Mouse (Mus musculus) midbrain, embryonic 16.5 days (tissue): ENCODE data around the gene Gm42420. TPM values are rescaled to one million over a fixed set of nuclear protein-coding genes. Genes with fewer than 3 reads are reported as not detected.

Source experiments
- ATAC-seq: fragments of 200-750 bp; cut with Nextera tagmentation; 2 replicates; pipeline ENCODE4 v1.8.0; 2017; ENCODE audit warnings: moderate TSS enrichment
- H3K27ac ChIP-seq: fragments of 300-500 bp; sonication (generic); 2 replicates; pipeline ENCODE4 v1.5.1; 2014; ENCODE audit warnings: mild to moderate bottlenecking, low read length, mixed read lengths
- H3K27me3 ChIP-seq: fragments of 300-500 bp; sonication (generic); 2 replicates; pipeline ENCODE4 v1.6.1; 2014; ENCODE audit warnings: low read depth, low read length, mixed read lengths; ENCODE audit not compliant: control insufficient read depth, insufficient read depth
- H3K36me3 ChIP-seq: fragments of 300-500 bp; sonication (generic); 2 replicates; pipeline ENCODE4 v1.6.1; 2014; ENCODE audit warnings: mild to moderate bottlenecking, low read length, moderate library complexity, mixed read lengths; ENCODE audit not compliant: control insufficient read depth, insufficient read depth
- H3K4me1 ChIP-seq: fragments of 300-500 bp; sonication (generic); 2 replicates; pipeline ENCODE4 v1.6.1; 2014; ENCODE audit warnings: mild to moderate bottlenecking, low read length, mixed read lengths; ENCODE audit not compliant: control insufficient read depth, insufficient read depth
- H3K4me2 ChIP-seq: fragments of 300-500 bp; sonication (generic); 2 replicates; pipeline ENCODE4 v1.6.1; 2014; ENCODE audit warnings: mild to moderate bottlenecking, low read length, mixed read lengths
- H3K4me3 ChIP-seq: fragments of 300-500 bp; sonication (generic); 2 replicates; pipeline ENCODE4 v1.5.1; 2014; ENCODE audit warnings: low read depth, mild to moderate bottlenecking, low read length, moderate library complexity, mixed read lengths
- H3K9ac ChIP-seq: fragments of 300-500 bp; sonication (generic); 2 replicates; pipeline ENCODE4 v1.6.1; 2014; ENCODE audit warnings: low read depth, low read length, mixed read lengths
- H3K9me3 ChIP-seq: fragments of 300-500 bp; sonication (generic); replicated peaks from 2 replicates; pipeline ENCODE4 v1.6.1; 2014; ENCODE audit warnings: mild to moderate bottlenecking, low read length, mixed read lengths; ENCODE audit not compliant: control insufficient read depth, poor library complexity, severe bottlenecking
- WGBS: fragments of 180-500 bp; shearing (Covaris S2); extraction: QIAGEN DNeasy Blood & Tissue Kit; methylation state at CpG from one replicate; pipeline ENCODE4 v1.1.7; 2014; 5-methylcytosine and 5-hydroxymethylcytosine counted together
- polyA plus RNA-seq: library from polyadenylated mRNA; unstranded; fragments of >200 nt; fragmentation: Nextera tagmentation; extraction: Ambion mirVana; gene quantifications from 2 replicates; pipeline ENCODE4 v1.2.1, GENCODE M21; 2015

Gene Gm42420
- polyA plus RNA-seq, 1 experiment from 2014 or later = 0.70 TPM

DNA sequence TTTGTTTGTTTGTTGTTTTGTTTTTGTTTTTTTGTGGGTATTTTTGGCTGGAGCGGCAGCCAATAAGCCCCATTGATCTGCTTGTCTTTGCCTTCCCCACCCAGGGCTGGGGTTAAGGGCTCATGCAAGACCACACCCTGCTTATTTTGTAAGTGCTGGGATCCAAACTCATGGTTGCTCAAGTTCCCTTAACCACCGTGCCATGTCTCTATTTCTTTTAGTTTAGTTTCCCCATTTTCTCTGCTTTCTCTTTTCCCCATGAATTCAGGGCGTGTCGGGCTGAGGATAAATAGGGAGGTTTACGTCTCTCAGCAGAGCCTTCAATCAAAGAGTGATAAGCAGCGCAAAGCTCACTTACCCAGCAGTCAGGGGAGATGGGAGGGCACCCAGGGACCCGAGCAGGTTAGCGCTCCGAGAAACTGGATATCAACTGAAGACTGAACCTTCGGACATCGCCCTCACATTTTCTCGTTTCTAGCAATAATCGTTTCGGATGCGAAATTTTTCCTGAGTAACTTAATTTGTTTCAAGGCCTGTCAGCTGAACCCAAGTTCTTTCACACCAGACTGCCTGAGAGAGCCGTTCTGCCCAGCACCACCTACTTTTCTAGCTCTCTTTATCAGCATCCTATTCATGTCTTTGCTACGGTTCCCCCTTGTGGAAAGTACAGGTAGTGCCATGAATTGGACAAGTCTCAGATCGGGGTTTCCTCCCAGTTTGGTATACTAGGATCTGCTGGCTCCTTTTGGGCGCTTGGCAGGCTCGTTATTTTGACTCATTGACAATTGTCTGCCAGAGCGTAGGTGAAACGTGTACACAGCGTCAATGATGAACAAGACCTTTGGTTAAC, 23.2 kb upstream of the Gm42420 start:
- peak; percentile 29; the same call in 1 of the 2 replicates for ATAC-seq
- Histone ChIP-seq H3K27me3 (no peaks in the 10 kb centered on the region), H3K36me3 (no peaks in the 10 kb centered on the region), H3K27ac (no peak overlapping the region), H3K4me2 (peak overlapping the region; percentile 40), H3K4me3 (no peak overlapping the region), H3K4me1 (peaks cover 9% of the 10 kb centered on the region; the same call in 1 of the 2 replicates), H3K9me3 (no peaks in the 10 kb centered on the region), H3K9ac (no peak overlapping the region)
- WGBS = 18% methylated on average over 23 of the region's 23 CpGs

DNA sequence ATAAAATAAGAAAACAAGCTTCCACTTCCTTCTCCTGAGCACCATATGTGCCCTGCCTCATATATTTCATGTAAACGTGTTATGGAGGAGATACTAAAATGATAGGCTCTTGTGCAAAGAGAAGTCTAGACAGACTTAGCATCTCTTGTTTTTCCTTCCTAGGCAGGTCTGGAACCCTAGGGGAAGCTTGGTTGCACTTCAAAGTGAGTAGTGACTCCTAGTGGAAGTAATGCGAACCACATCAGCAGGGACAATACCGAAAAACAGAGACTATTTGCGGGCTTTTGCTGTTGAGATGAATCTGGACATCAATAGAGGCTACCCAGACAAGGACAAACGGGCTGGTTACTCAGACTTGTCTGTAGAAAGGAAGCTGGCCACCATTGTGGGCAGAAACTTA, 18.0 kb upstream of the Gm42420 start:
- no peaks in the 10 kb centered on the region for H3K9me3 ChIP-seq
- no peak overlapping the region for H3K9ac ChIP-seq
- no peaks in the 10 kb centered on the region for H3K4me1 ChIP-seq
- H3K4me3 ChIP-seq = no peak overlapping the region
- H3K27ac ChIP-seq = no peak overlapping the region
- no peaks in the 10 kb centered on the region for H3K27me3 ChIP-seq
- WGBS = 10% methylated on average over 5 of the region's 5 CpGs
- H3K4me2 ChIP-seq = no peak overlapping the region
- H3K36me3 ChIP-seq = no peaks in the 10 kb centered on the region
- no peak for ATAC-seq

DNA sequence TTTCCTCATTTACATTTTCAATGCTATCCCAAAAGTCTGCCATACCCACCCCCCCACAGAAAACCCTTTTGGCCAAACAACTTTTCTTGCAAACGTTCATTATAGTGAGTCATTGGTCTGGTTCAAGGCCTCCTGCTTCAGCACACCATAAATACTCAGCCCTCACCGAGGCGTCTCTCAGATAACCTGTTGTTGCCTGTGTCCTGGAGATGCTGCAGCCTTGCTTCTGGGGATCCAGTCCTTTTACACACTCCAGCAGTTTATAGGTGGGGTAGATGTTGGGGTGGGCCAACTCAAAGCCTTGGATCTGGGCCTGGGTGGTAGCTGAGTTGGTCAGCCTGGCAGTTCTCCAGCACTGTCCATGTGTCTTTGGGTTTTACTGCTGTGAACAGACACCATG, 15.1 kb upstream of the Gm42420 start:
- no peaks in the 10 kb centered on the region for H3K27me3 ChIP-seq
- WGBS = 83% methylated on average over 3 of the region's 3 CpGs
- no peak overlapping the region for H3K27ac ChIP-seq
- H3K9me3 ChIP-seq = no peaks in the 10 kb centered on the region
- no peak overlapping the region for H3K9ac ChIP-seq
- H3K4me2 ChIP-seq = no peak overlapping the region
- H3K4me1 ChIP-seq = peaks cover 13% of the 10 kb centered on the region
- no peak for ATAC-seq
- H3K36me3 ChIP-seq = no peaks in the 10 kb centered on the region
- no peak overlapping the region for H3K4me3 ChIP-seq

DNA sequence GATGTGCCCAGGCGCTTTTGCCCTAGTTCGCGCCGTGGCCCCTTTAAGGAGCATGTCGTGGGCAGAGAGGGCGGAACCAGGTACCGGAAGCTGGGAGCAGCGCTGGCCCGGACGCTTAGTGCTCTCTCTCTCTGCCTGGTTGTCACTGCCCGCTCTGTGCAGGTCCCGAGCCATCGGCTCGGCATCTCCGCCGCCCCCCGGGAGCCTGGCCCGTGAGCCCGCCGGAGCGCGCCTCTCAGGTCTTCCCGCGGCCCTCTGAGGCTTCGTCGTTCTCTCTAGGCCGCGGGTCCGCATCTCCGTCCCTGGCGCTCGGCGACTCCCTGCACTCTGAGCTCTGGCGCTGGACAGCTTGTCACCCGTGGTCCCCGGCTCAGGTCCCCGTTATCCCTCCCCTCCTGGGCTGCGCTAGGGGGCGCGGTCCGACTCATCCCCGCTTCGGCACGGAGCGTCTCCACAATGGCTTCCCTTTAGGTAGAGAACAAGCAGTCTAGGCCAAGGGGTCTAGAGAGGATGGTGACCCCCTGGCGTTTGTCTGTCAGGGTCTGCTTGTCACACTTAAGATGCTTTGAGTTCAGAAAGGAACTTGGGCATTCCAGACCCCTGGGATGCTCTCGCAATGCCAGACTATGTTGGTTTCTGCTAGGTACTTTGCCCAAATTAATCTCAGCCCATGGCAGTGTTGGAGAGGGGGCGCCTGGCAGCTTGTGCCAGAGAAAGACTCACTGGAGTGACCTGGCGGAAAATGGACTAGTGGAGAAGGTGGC, 11.6 kb upstream of the Gm42420 start, which contains the start of gene Adck2:
TSS of gene Adck2 (plus strand) at position 83 of the 764 bp plus-strand sequence.
- peaks cover 13% of the 10 kb centered on the region for H3K4me1 ChIP-seq
- peaks cover 6% of the 10 kb centered on the region; the same call in 1 of the 2 replicates for H3K36me3 ChIP-seq
- peak; percentile 97 for ATAC-seq
- peak within 1 kb of the TSS; percentile 86 for H3K9ac ChIP-seq
- peak within 1 kb of the TSS; percentile 88 for H3K4me2 ChIP-seq
- under 1% methylated on average over 47 of the region's 49 CpGs for WGBS
- H3K27me3 ChIP-seq = no peaks in the 10 kb centered on the region
- H3K27ac ChIP-seq = peak within 1 kb of the TSS; percentile 95
- H3K4me3 ChIP-seq = peak within 1 kb of the TSS; percentile 69
- H3K9me3 ChIP-seq = no peaks in the 10 kb centered on the region

DNA sequence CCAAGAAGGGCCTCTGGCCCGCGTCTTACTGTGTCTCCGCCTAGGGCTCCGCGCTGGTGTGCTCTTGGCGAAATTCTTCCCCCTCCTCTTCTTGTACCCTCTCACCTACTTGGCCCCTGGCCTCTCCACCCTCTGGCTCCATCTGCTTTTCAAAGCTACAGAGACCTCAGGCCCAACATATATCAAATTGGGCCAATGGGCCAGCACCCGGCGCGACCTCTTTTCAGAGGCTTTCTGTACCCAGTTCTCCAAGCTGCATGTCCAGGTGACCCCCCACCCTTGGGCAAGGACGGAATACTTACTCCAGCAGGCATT, 11.0 kb upstream of the Gm42420 start:
- peak overlapping the region; percentile 69 for H3K4me3 ChIP-seq
- H3K4me2 ChIP-seq = peak overlapping the region; percentile 88
- peaks cover 6% of the 10 kb centered on the region; the same call in 1 of the 2 replicates for H3K36me3 ChIP-seq
- H3K27me3 ChIP-seq = no peaks in the 10 kb centered on the region
- H3K4me1 ChIP-seq = peaks cover 13% of the 10 kb centered on the region
- H3K9me3 ChIP-seq = no peaks in the 10 kb centered on the region
- 27% methylated on average over 10 of the region's 10 CpGs for WGBS
- ATAC-seq = peak; percentile 3
- peak overlapping the region; percentile 95 for H3K27ac ChIP-seq
- H3K9ac ChIP-seq = peak overlapping the region; percentile 86

DNA sequence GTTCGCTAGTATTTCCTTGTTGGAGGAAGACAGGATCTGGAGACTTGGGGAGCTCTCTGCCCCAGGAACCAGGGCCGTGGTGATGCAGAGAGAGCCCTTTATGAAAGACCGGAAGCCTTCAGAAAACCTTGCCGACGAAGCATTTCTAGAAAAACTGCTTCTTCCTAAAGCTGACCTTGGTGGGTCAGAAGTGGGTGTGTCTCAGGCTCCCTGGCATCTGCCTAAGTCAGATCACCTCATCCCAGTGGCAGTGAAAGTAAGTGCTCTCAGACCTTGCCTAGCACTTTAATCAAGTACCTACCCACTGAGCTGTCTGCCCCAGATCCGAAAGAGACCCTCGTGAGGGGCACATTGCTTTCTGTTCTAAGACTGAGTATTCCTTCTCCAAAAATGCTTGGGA, 10.6 kb upstream of the Gm42420 start:
- Histone ChIP-seq H3K9me3 (no peaks in the 10 kb centered on the region), H3K27me3 (no peaks in the 10 kb centered on the region), H3K4me1 (peaks cover 13% of the 10 kb centered on the region), H3K9ac (peak overlapping the region; percentile 86), H3K4me2 (peak overlapping the region; percentile 88), H3K4me3 (peak overlapping the region; percentile 69), H3K27ac (peak overlapping the region; percentile 95; the same call in 1 of the 2 replicates), H3K36me3 (peaks cover 6% of the 10 kb centered on the region; the same call in 1 of the 2 replicates)
- no peak for ATAC-seq
- WGBS = 70% methylated on average over 7 of the region's 7 CpGs

DNA sequence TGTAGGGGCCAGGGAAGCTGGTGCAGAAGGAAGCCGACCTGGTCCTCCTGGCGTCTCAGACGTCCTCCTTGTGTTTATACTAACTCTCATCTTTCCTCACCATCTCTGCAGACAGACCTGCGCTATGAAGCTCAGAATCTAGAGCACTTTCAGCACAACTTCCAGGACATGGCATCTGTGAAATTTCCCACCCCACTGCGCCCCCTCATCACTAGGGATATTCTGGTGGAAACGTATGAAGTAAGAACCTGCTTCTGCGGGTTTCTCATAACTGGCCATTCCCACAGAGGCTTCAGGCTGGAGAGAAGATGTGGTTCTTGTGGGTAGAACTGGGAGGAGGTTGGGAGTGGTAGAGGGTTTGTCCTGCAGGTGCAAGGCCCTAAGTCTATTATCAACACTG, 6.0 kb upstream of the Gm42420 start:
- Histone ChIP-seq H3K27ac (no peak overlapping the region), H3K4me3 (no peak overlapping the region), H3K36me3 (peaks cover 17% of the 10 kb centered on the region), H3K4me1 (peaks cover 8% of the 10 kb centered on the region), H3K9me3 (no peaks in the 10 kb centered on the region), H3K27me3 (no peaks in the 10 kb centered on the region), H3K4me2 (no peak overlapping the region), H3K9ac (no peak overlapping the region)
- 91% methylated on average over 7 of the region's 7 CpGs for WGBS
- ATAC-seq = no peak

DNA sequence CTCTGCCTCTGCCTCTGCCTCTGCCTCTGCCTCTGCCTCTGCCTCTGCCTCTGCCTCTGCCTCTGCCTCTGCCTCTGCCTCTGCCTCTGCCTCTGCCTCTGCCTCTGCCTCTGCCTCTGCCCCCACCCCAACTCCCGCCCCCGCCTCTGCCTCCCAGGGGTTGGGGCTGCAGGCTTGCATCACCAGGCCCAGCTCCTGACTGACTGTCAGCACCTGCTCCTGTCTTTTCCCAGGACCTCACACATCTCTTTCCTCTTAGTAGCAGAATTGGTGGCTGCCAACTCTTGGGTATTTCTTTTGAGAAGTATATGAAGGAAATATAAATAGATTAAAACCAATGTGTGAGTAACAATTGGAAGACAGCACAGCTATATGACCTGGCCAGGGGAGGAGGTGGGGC, 5.0 kb upstream of the Gm42420 start:
- Histone ChIP-seq H3K27me3 (no peaks in the 10 kb centered on the region), H3K4me2 (no peak overlapping the region), H3K4me1 (no peaks in the 10 kb centered on the region), H3K36me3 (peaks cover 20% of the 10 kb centered on the region), H3K4me3 (no peak overlapping the region), H3K9me3 (no peaks in the 10 kb centered on the region), H3K9ac (no peak overlapping the region), H3K27ac (no peak overlapping the region)
- no peak for ATAC-seq
- WGBS = 93% methylated on average over 2 of the region's 2 CpGs
